Mouse (Mus musculus): Measurements from ENCODE around the gene Gm17018.

The Gm17018 gene

GRCm38 (mm10) chr19:45621061-45621460, 60.6 kb downstream of the Gm17018 start:
- no peak for DNase-seq (ENCODE audit: low read depth in 2 of 2, low spot score in 2 of 2)

- DNase-seq (ENCODE audit: low read depth in 2 of 2, low spot score in 2 of 2) = no peak
Measured at GRCm38 (mm10) chr19:45622144-45622543, 61.7 kb downstream of the Gm17018 start.

DNA sequence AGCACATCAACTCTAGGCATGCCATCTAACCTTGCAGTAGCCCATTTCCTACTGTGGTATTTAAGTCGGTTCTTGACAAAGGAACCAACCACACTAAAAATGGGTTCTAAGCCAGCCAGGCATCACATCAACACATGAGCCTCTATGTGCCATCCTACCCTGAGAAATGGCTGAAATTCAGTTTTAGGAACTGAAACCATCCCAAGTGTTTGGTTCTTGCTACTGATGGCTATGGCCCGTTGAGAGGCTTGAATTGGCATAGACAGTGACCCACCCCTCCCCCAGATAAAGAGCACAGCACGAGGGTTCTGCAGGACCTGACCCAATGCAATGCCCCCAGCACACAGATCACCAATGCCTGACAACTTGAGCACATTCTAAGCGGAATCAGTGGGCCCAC, 63.3 kb downstream of the Gm17018 start:
- DNase-seq (ENCODE audit: low read depth in 2 of 2, low spot score in 2 of 2) = no peak

DNA sequence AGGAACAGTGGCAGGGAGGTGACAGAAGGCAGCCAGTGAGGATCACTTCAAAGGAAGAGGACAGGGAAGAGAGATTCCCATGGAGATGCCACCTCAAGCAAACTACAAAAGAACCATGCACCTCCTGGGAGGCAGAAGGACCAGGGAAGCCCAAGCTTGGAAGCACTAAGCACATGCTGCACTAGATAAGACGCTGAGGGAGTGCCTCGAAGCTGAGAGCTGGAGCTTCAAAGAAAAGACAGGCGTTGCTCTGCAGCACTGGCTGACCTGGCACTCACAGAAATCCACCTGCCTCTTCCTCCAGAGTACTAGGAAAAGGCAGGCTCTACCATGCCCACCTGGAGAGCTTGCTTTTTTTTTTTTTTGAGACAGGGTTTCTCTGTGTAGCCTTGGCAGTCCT, 66.6 kb downstream of the Gm17018 start:
- DNase-seq (ENCODE audit: low read depth in 2 of 2, low spot score in 2 of 2) = no peak

GRCm38 (mm10) chr19:45628649-45629048, 68.2 kb downstream of the Gm17018 start:
- no peak for DNase-seq (ENCODE audit: low read depth in 2 of 2, low spot score in 2 of 2)

GRCm38 (mm10) chr19:45629219-45629618, 68.8 kb downstream of the Gm17018 start:
- peak; percentile 14 to 38 for DNase-seq (ENCODE audit: low read depth in 2 of 2, low spot score in 2 of 2)
